Mouse (Mus musculus) left cerebral cortex, adult 9 months (tissue): ENCODE results near the gene Zfp978.
"Not testable (repeated sequence)": the region's sequence is repeated elsewhere in the genome, so short reads cannot be mapped to it uniquely, and the experiment has no call there.

ENCODE experiments used
- DNase-seq, 2 experiments: peaks; one replicate each; pipeline ENCODE4 v3.0.0; 2022; ENCODE audit warnings: low spot score in 2 of 2

Zfp978 gene

GRCm38 (mm10) chr4:147406735-147407462, 45.8 kb downstream of the Zfp978 start:
- no peak for DNase-seq

- DNase-seq, result no peak
Measured at GRCm38 (mm10) chr4:147407463-147407822, 46.3 kb downstream of the Zfp978 start.

- not testable (repeated sequence) for DNase-seq
Measured at GRCm38 (mm10) chr4:147416365-147416764, 55.3 kb downstream of the Zfp978 start.

GRCm38 (mm10) chr4:147417157-147417778, 56.2 kb downstream of the Zfp978 start:
- no peak for DNase-seq

GRCm38 (mm10) chr4:147417921-147418320, 56.8 kb downstream of the Zfp978 start:
- no peak for DNase-seq

- not testable (repeated sequence) for DNase-seq
Measured at GRCm38 (mm10) chr4:147418333-147418732, 57.2 kb downstream of the Zfp978 start.

GRCm38 (mm10) chr4:147419190-147419589, 58.1 kb downstream of the Zfp978 start:
- DNase-seq, result not testable (repeated sequence)

- DNase-seq, result not testable (repeated sequence)
Measured at GRCm38 (mm10) chr4:147419756-147420590, 58.9 kb downstream of the Zfp978 start.

GRCm38 (mm10) chr4:147420794-147421193, 59.7 kb downstream of the Zfp978 start:
- DNase-seq, result no peak

GRCm38 (mm10) chr4:147421316-147421715, 60.2 kb downstream of the Zfp978 start:
- not testable (repeated sequence) for DNase-seq

- no peak for DNase-seq
Measured at GRCm38 (mm10) chr4:147423140-147423539, 62.0 kb downstream of the Zfp978 start.

- DNase-seq, result no peak
Measured at GRCm38 (mm10) chr4:147423641-147424298, 62.7 kb downstream of the Zfp978 start.

- not testable (repeated sequence) for DNase-seq
Measured at GRCm38 (mm10) chr4:147424404-147424803, 63.3 kb downstream of the Zfp978 start.

- DNase-seq, result not testable (repeated sequence)
Measured at GRCm38 (mm10) chr4:147425615-147426347, 64.7 kb downstream of the Zfp978 start.

GRCm38 (mm10) chr4:147430651-147431050, 69.5 kb downstream of the Zfp978 start:
- no peak for DNase-seq

- DNase-seq, result not testable (repeated sequence)
Measured at GRCm38 (mm10) chr4:147431696-147432442, 70.8 kb downstream of the Zfp978 start.

GRCm38 (mm10) chr4:147432443-147432790, 71.3 kb downstream of the Zfp978 start:
- DNase-seq, result no peak

- DNase-seq, result no peak
Measured at GRCm38 (mm10) chr4:147433017-147433416, 71.9 kb downstream of the Zfp978 start.

- DNase-seq, result no peak
Measured at GRCm38 (mm10) chr4:147433874-147434273, 72.8 kb downstream of the Zfp978 start.
